ENCODE assay signal across 22 mouse cellular contexts in genomic region chr1:192072426-192072825, GRCm38 (mm10). TPM values are rescaled to one million over a fixed set of nuclear protein-coding genes. Genes with fewer than 3 reads are reported as not detected.
DNase-seq lines count a peak whose midpoint lies in the region; ATAC-seq and TF ChIP-seq lines count a peak whose summit lies in the region.
"Had no signal": no experiment of that assay in that cellular context is flagged by ENCODE, and none has a peak within 500 bp of the region (broad histone marks: within the 10 kb centered on the region; RNA-seq: fewer than 3 reads in every experiment).

No protein-coding gene starts in this region.

- H3K9me3 ChIP-seq in heart, embryonic 10.5 days, result no peaks in the 10 kb centered on the region
- no peaks in the 10 kb centered on the region for H3K9me3 ChIP-seq in liver, embryonic 12.5 days (replicated peaks)
- H3K9me3 ChIP-seq in hindbrain, postnatal 0 days (ENCODE audit: low read length), result no peaks in the 10 kb centered on the region

- peaks cover 30% of the 10 kb centered on the region for H3K4me1 ChIP-seq in heart, embryonic 10.5 days
- peaks cover 29% of the 10 kb centered on the region for H3K4me1 ChIP-seq in liver, adult 2 months (ENCODE audit: control insufficient read depth, insufficient read depth, low read length)
- H3K4me1 ChIP-seq in liver, embryonic 12.5 days, result peaks cover 46% of the 10 kb centered on the region
- peaks cover 8% of the 10 kb centered on the region for H3K4me1 ChIP-seq in hindbrain, postnatal 0 days (ENCODE audit: insufficient read depth, low read length)

- 95% methylated on average over 1 of the region's 1 CpGs for WGBS in heart, embryonic 10.5 days
- WGBS in liver, adult 2 months, result 29% methylated on average over 1 of the region's 1 CpGs
- 89% methylated on average over 1 of the region's 1 CpGs for WGBS in liver, embryonic 12.5 days (ENCODE audit: insufficient replicate concordance)
- 94% methylated on average over 1 of the region's 1 CpGs for WGBS in hindbrain, postnatal 0 days

- no peak for TF ChIP-seq POLR2A in liver, adult 2 months (IDR thresholded peaks at IDR 0.05; ENCODE audit: extremely low read depth, insufficient read depth, low read length)
- TF ChIP-seq POLR2A in myocyte (IDR thresholded peaks at IDR 0.05; ENCODE audit: insufficient read length, low read depth), result no peak

- TF ChIP-seq CTCF in liver, adult 2 months (IDR thresholded peaks at IDR 0.05; ENCODE audit: low read depth, low read length), result no peak
- no peak for TF ChIP-seq CTCF in hindbrain, postnatal 0 days (IDR thresholded peaks at IDR 0.05; ENCODE audit: low read depth)

- no peak overlapping the region for H3K27ac ChIP-seq in heart, embryonic 10.5 days
- no peak overlapping the region for H3K27ac ChIP-seq in liver, adult 2 months (replicated peaks; ENCODE audit: insufficient read depth, low read depth, low read length)
- no peak overlapping the region for H3K27ac ChIP-seq in liver, embryonic 12.5 days
- no peak overlapping the region for H3K27ac ChIP-seq in hindbrain, postnatal 0 days
- H3K27ac ChIP-seq: left cerebral cortex, adult 2 months; liver, embryonic 14.5 days had no signal

- H3K36me3 ChIP-seq in heart, embryonic 10.5 days, result peaks cover 6% of the 10 kb centered on the region; the same call in 1 of the 2 replicates
- H3K36me3 ChIP-seq in liver, adult 2 months (ENCODE audit: control insufficient read depth, insufficient read depth, low read length), result no peaks in the 10 kb centered on the region
- peaks cover 5% of the 10 kb centered on the region for H3K36me3 ChIP-seq in liver, embryonic 12.5 days
- peaks cover 5% of the 10 kb centered on the region for H3K36me3 ChIP-seq in myocyte (ENCODE audit: control insufficient read depth, insufficient read depth)
- H3K36me3 ChIP-seq in hindbrain, postnatal 0 days (ENCODE audit: insufficient read depth, low read length), result no peaks in the 10 kb centered on the region

- H3K9ac ChIP-seq in liver, adult 2 months (ENCODE audit: low read depth, low read length), result no peak overlapping the region
- H3K9ac ChIP-seq in liver, embryonic 12.5 days, result no peak overlapping the region
- H3K9ac ChIP-seq in hindbrain, postnatal 0 days (replicated peaks; ENCODE audit: low read length), result no peak overlapping the region
- H3K9ac ChIP-seq: liver, embryonic 14.5 days had no signal

- DNase-seq in heart, adult 11 months, result peak; percentile 95
- no peak for DNase-seq in heart, embryonic 10.5 days (ENCODE audit: low spot score)
- DNase-seq in liver, adult 2 months (ENCODE audit: extremely low read depth, low read depth, low spot score), result peak; percentile 67
- peak; percentile 56 for DNase-seq in adipocyte (ENCODE audit: low spot score)
- no peak for DNase-seq in hindbrain, postnatal 0 days (ENCODE audit: low spot score)
- DNase-seq: cerebellum, adult 18-20 months; cerebellum, postnatal 25 days; embryo, embryonic 11 days; kidney, adult 8-10 months; kidney, postnatal 4 days; layer of hippocampus, adult 9-11 months; left cerebral cortex, postnatal 4 days; midbrain, embryonic 14.5 days; right cerebral cortex, postnatal 25 days; thymus, postnatal 25 days had no signal

- no peaks in the 10 kb centered on the region for H3K27me3 ChIP-seq in heart, embryonic 10.5 days (ENCODE audit: insufficient read depth, poor library complexity, severe bottlenecking)
- no peaks in the 10 kb centered on the region for H3K27me3 ChIP-seq in liver, adult 2 months (ENCODE audit: control insufficient read depth, insufficient read depth, low read length)
- H3K27me3 ChIP-seq in liver, embryonic 12.5 days (replicated peaks), result no peaks in the 10 kb centered on the region
- no peaks in the 10 kb centered on the region for H3K27me3 ChIP-seq in myocyte (ENCODE audit: control insufficient read depth, insufficient read depth, insufficient read length)
- H3K27me3 ChIP-seq in hindbrain, postnatal 0 days (ENCODE audit: insufficient read depth, low read length), result no peaks in the 10 kb centered on the region
- H3K27me3 ChIP-seq: CH12.LX had no signal

- ATAC-seq in liver, embryonic 12.5 days, result no peak
- no peak for ATAC-seq in hindbrain, postnatal 0 days
- ATAC-seq: inflammation-experienced regulatory T-cells, adult 6 months; lung, postnatal 0 days had no signal

- H3K4me2 ChIP-seq in liver, embryonic 12.5 days, result no peak overlapping the region
- H3K4me2 ChIP-seq in myocyte (ENCODE audit: low read depth), result no peak overlapping the region
- H3K4me2 ChIP-seq in hindbrain, postnatal 0 days (ENCODE audit: low read depth, low read length), result no peak overlapping the region

- no peak overlapping the region for H3ac ChIP-seq in myocyte (ENCODE audit: control insufficient read depth, insufficient read length)

- H3K79me2 ChIP-seq in liver, adult 2 months (ENCODE audit: control insufficient read depth, insufficient read depth, low read length), result peaks cover 10% of the 10 kb centered on the region; the same call in 1 of the 2 replicates
- no peaks in the 10 kb centered on the region for H3K79me2 ChIP-seq in myocyte (ENCODE audit: control insufficient read depth, insufficient read depth)

- no peak overlapping the region for H3K4me3 ChIP-seq in heart, embryonic 10.5 days
- no peak overlapping the region for H3K4me3 ChIP-seq in liver, adult 2 months (ENCODE audit: insufficient read depth, low read depth, low read length)
- H3K4me3 ChIP-seq in liver, embryonic 12.5 days, result no peak overlapping the region
- no peak overlapping the region for H3K4me3 ChIP-seq in myocyte
- no peak overlapping the region for H3K4me3 ChIP-seq in hindbrain, postnatal 0 days (ENCODE audit: low read length)
- H3K4me3 ChIP-seq: left cerebral cortex, adult 2 months had no signal

TF ChIP-seq in myocyte, 11 proteins besides CTCF, POLR2A, EP300 and RAD21:
- TF ChIP-seq MAX (IDR thresholded peaks at IDR 0.05; ENCODE audit: low read depth), result no peak
- TF ChIP-seq TCF12 (IDR thresholded peaks at IDR 0.05; ENCODE audit: insufficient read depth, poor library complexity, severe bottlenecking), result peak; percentile 19
- TF ChIP-seq CEBPB (IDR thresholded peaks at IDR 0.05; ENCODE audit: insufficient read depth, poor library complexity, severe bottlenecking), result peak; percentile 62
- no peak for TF ChIP-seq TCF3 (IDR thresholded peaks at IDR 0.05; ENCODE audit: insufficient read length, low read depth)
- no peak for TF ChIP-seq POLR2AphosphoS2 (IDR thresholded peaks at IDR 0.05; ENCODE audit: insufficient read length, low read depth)
- no peak for TF ChIP-seq REST (IDR thresholded peaks at IDR 0.05; ENCODE audit: insufficient read depth, insufficient read length)
- TF ChIP-seq USF1 (IDR thresholded peaks at IDR 0.05; ENCODE audit: low read depth), result no peak
- TF ChIP-seq MYOG (IDR thresholded peaks at IDR 0.05; ENCODE audit: control insufficient read depth in 1 of 3, insufficient read depth in 1 of 3, insufficient read length in 2 of 3, low read depth in 2 of 3), result no peak
- no peak for TF ChIP-seq E2F4 (IDR thresholded peaks at IDR 0.05; ENCODE audit: insufficient read depth)
- TF ChIP-seq MYOD1 (IDR thresholded peaks at IDR 0.05; ENCODE audit: control insufficient read depth in 1 of 3, insufficient read length in 2 of 3, low read depth in 2 of 3), result peak in 1 of 3 experiments; percentile 30
- TF ChIP-seq SRF (IDR thresholded peaks at IDR 0.05; ENCODE audit: control insufficient read depth, insufficient read length, low read depth), result no peak

RNA-seq across cellular contexts. Expression of gene Traf5, which starts 19.9 kb away (rescaled TPM):
- 6.3 and 8.5 TPM in 2 replicates for polyA plus RNA-seq in heart, embryonic 10.5 days (2016; fragmentation: Nextera tagmentation; extraction: Ambion mirVana)
- total RNA-seq in liver, adult 2 months (2014; rRNA removed), result 7.3 and 7.5 TPM in 2 replicates
- polyA plus RNA-seq in liver, adult 2 months (2012; rRNA removed), result 3.3 and 3.5 TPM in 2 replicates
- polyA plus RNA-seq in liver, embryonic 12.5 days (2016; fragmentation: Nextera tagmentation; extraction: Ambion mirVana), result 9.9 and 11.2 TPM in 2 replicates
- 10.8 TPM for polyA plus RNA-seq in myocyte (2012; fragmentation: generic; extraction: Trizol)
- total RNA-seq in hindbrain, postnatal 0 days (2014; rRNA removed), result 0.58 and 7.3 TPM in 2 replicates
- polyA plus RNA-seq in hindbrain, postnatal 0 days (2015; fragmentation: Nextera tagmentation; extraction: Ambion mirVana), result 1.4 and 2.0 TPM in 2 replicates

Comparison
In these comparisons a context has a peak if more than half of its experiments do, and no peak if none do; other contexts are left out.
1. DNase-seq: peak in heart, adult 11 months (single experiment), liver, adult 2 months (single experiment) and adipocyte (single experiment); none in heart, embryonic 10.5 days (single experiment) and hindbrain, postnatal 0 days (single experiment).